Mouse (Mus musculus) lung, adult 2 months (tissue): ENCODE results near the gene Dqx1. TPM values are rescaled to one million over a fixed set of nuclear protein-coding genes. Genes with fewer than 3 reads are reported as not detected.

ENCODE experiments used
- DNase-seq: peaks from one replicate; pipeline ENCODE4 v3.0.0; 2022
- H3K4me1 ChIP-seq: fragments of 200-500 bp; 2 replicates; pipeline ENCODE4 v1.6.1; 2011; ENCODE audit warnings: low read length; ENCODE audit not compliant: control insufficient read depth, insufficient read depth
- H3K4me3 ChIP-seq: fragments of 200-500 bp; replicated peaks from 2 replicates; pipeline ENCODE3; 2011; ENCODE audit warnings: low read depth, mild to moderate bottlenecking, control low read depth, low read length; ENCODE audit errors: extremely low read depth
- CTCF ChIP-seq: fragments of 200-500 bp; IDR thresholded peaks from 2 replicates; pipeline ENCODE4 v1.5.1; 2011; ENCODE audit warnings: mild to moderate bottlenecking, low read length, control low read depth; ENCODE audit not compliant: insufficient read depth
- POLR2A ChIP-seq: fragments of 200-500 bp; IDR thresholded peaks from 2 replicates; pipeline ENCODE4 v1.6.1; 2011; ENCODE audit warnings: low read depth, mild to moderate bottlenecking, control low read depth, low read length, borderline replicate concordance; ENCODE audit errors: extremely low read depth
- WGBS: fragments of 180-500 bp; shearing (Covaris S2); methylation state at CpG from one replicate; pipeline ENCODE4 v1.1.7; 2018; 5-methylcytosine and 5-hydroxymethylcytosine counted together
- polyA plus RNA-seq: library from polyadenylated mRNA; depleted of rRNA; stranded (reverse); fragments of >200 nt; gene quantifications from 2 replicates; pipeline ENCODE4 v1.2.3, GENCODE M21; 2012

The Dqx1 gene
- polyA plus RNA-seq, 1 experiment: 4.3 TPM

DNA sequence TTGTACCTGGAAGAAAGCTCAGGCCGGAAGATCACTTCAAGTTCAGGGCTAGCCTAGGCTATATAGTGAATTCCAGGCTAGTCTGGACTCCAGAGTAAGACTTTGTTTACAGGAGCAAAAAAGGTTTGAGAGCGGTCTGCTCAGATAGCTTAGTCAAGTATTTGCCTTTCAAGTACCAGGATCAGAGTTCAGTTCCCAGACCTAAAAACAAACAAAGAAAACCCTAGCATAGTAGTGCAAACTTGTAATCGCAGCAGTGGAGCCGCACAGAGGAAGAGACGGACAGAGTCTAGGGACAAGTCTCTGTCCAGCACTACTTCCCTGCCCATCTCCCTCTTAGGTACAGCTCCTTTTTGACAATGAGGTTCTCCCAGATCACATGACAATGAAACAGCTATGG lies 22.6 kb downstream of the Dqx1 start:
- no peak for TF ChIP-seq CTCF
- no peak for TF ChIP-seq POLR2A
- no peak for DNase-seq
- WGBS: 92% methylated on average over 5 of the region's 5 CpGs
- H3K4me3 ChIP-seq: no peak overlapping the region
- peaks cover 6% of the 10 kb centered on the region for H3K4me1 ChIP-seq

DNA sequence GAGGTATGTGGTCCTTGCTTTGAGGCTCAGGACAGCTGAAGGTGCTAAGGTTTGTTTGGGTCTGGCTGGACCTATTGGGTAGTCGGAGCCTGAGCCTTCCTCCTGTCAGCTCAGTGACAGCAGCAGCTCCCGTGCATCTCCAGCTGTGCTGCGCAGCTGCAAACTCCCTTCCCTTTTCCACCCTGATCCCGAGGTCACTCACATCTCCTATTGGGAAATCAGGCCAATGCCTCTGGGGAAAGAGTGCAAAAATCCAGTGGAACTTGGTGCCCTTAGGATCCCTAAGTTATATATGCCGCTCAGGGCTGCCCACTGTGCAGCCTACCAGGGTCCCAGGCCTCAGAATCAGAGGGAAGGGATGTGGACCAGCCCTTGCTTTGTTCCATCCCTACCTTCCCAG lies 25.9 kb downstream of the Dqx1 start:
- Histone ChIP-seq H3K4me3 (no peak overlapping the region), H3K4me1 (peaks cover 6% of the 10 kb centered on the region)
- DNase-seq: no peak
- 38% methylated on average over 5 of the region's 5 CpGs for WGBS
- TF ChIP-seq POLR2A: no peak

DNA sequence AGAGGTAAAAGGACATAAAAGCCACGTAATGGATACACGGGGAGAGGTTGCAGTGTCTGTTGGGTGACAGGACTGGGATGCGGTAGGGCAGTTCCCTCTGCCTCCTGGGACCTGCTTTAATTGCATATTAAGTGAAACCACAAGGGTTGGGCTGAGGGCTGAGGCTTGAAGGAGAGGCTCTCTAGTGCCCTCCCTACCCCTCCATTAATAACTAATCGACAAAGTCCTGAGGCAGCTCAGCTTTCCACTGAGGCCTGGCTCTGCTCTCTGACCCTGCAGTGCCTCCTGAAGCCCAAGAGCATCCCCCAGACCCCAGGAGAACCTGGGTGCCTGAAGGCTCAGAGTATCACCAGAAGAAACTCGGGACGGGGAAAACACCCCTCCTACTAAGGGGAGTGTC lies 26.8 kb downstream of the Dqx1 start:
- DNase-seq: no peak
- TF ChIP-seq POLR2A (no peak), CTCF (no peak)
- Histone ChIP-seq H3K4me3 (no peak overlapping the region), H3K4me1 (peaks cover 2% of the 10 kb centered on the region; the same call in 1 of the 2 replicates)
- 22% methylated on average over 6 of the region's 6 CpGs for WGBS

DNA sequence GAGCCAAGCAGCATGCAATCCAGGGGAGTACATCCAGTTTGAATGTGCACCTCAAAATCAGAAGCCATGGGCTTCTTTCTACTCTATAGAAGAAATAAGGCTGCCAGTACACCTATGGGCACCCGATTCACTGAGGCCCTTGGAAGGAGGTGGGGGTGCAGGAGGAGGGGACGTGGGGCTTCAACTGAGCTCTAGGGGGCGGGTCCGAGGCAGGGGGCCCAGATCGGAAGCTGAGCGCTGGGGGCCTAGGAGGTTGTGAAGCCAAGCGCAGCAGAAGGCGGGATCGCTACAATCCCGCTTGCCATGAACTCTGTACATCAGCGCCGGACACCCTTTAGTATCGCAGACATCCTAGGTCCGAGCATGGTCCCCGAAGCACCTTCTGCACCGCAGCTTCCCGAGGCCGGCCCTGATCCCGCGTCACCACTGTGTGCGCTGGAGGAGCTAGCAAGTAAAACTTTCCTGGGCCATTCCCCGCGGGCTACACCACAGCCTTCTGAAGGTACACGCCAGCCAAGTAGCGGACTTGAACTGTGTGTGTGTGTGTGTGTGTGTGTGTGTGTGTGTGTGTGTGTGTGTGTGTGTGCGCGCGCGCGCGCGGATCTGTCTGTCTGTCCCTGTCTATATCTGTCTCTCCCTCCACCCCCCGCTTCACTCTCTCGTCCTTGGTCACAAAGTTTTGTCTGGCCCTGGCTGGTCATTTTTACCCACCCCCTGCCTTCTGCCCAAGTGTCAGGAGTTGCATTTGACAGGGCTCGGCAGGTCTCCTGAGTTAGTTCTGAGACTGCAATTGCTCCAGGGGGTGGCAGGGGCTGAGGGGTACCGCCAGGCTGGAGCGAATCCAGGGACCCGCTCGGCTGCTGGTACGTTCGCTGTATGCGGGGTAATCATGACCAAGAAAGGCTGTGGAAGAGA lies 28.7 kb downstream of the Dqx1 start, which contains the start of gene Lbx2:
TSS of gene Lbx2 (plus strand) at position 247 of the 915 bp plus-strand sequence.
- no peak for DNase-seq
- 14% methylated on average over 42 of the region's 42 CpGs for WGBS
- peaks cover 2% of the 10 kb centered on the region; the same call in 1 of the 2 replicates for H3K4me1 ChIP-seq
- TF ChIP-seq CTCF (no peak), POLR2A (no peak)
- peak within 1 kb of the TSS; percentile 59 for H3K4me3 ChIP-seq

DNA sequence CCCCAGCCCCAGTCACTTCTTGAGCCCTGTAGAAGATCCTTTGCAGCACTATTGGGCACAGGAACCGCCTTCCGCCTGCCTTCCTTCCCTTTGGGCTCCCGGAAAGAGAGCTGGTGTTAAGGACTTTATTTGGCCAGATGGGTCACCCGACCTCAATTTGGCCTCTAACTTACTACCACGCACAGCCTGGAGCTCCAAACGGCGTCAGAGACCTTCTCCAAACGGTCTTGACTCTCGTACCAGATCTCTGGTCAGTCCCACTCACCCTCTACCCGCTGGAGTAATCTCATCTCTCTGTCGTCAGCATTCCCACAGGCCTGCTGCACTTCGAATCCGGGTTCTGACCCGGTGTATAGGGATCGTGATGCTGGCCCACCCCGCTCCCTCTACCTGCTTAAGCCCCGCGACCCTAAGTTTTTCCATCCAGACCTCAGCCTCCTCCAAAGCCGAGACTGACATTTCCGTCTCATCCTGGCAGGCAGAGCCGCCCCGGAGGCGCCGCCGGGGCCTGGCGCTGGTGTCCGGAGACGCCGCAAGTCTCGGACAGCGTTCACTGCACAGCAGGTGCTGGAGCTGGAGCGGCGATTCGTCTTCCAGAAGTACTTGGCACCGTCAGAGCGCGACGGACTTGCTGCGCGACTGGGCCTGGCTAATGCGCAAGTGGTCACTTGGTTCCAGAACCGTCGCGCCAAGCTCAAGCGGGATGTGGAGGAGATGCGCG lies 29.7 kb downstream of the Dqx1 start:
- peak; percentile 28 for DNase-seq
- TF ChIP-seq POLR2A (no peak; the same call in 1 of the 2 replicates), CTCF (no peak)
- 4% methylated on average over 47 of the region's 47 CpGs for WGBS
- H3K4me3 ChIP-seq: peak overlapping the region; percentile 59
- peaks cover 2% of the 10 kb centered on the region; the same call in 1 of the 2 replicates for H3K4me1 ChIP-seq

DNA sequence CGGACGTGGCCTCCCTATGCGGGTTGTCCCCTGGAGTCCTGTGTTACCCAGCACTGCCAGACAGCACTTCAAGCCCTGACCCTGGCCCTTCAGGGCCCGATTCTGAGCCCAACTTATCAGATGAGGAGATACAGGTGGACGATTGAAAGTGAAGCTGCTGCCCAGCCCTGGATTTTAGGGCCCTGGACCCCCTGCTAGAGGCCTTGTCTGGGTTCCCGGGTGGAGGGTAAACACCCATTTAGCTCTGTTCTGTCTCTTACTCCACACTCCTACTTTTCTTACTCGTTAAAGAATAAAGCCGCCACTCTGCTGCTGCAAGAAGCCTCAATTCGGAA lies 30.2 kb downstream of the Dqx1 start:
- Histone ChIP-seq H3K4me3 (peak overlapping the region; percentile 59), H3K4me1 (peaks cover 6% of the 10 kb centered on the region; the same call in 1 of the 2 replicates)
- 21% methylated on average over 9 of the region's 9 CpGs for WGBS
- DNase-seq: no peak
- TF ChIP-seq CTCF (no peak), POLR2A (no peak)

DNA sequence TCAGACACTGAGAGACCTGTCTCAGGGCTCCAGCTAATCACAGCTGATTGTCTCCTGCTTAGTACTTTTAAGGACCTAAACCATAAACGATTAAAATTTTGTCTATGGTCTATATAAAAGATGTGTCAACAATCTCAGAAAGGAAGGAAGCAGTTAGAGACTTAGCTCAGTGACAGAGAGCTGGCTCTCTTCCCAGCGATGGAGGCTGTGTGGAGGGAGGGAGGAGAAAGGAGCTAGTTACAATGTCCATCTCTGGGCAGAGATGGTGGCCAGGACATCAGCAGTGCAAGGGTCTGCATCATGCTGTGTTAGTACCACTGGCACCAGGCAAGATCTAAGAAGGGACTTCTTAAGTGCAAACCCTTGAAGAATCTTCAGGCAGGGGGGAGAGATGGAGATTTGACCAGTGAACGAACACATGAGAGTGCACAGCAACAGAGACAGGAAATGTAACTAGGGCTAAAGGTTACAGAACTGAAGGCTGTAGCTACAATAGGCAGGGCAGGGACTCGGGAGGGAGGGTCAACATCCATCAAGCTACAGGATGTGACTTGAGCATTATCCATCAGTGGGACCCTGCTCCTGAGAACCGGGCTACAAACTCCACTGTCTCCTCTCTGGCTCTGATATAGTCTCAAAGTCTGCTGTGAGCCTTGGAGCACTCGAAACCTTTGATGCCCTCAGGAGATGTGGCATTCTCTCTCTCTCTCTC lies 34.9 kb downstream of the Dqx1 start:
- Histone ChIP-seq H3K4me1 (peaks cover 3% of the 10 kb centered on the region; the same call in 1 of the 2 replicates), H3K4me3 (no peak overlapping the region)
- no peak for DNase-seq
- WGBS: 13% methylated on average over 6 of the region's 6 CpGs
- TF ChIP-seq POLR2A (no peak), CTCF (no peak)

DNA sequence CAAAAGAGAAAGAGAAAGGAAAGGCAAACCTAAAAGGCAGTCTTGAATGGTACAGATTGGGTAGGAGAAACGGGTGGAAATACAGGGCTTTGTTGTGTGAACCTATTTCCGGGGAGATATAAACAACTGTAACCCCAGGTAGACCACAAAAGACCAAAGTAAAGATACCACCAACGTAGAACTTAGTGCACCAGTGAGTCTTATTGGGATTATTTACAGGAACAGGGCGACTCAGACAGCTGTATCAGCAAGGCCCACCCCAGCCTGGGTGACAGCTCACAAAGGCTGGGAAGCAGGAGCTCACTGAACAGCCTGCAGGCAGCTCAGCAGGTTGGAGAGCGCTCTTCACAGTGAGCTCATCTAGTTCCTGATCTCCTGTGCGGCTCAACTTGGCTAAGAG lies 38.3 kb downstream of the Dqx1 start:
- no peak overlapping the region for H3K4me3 ChIP-seq
- H3K4me1 ChIP-seq: peaks cover 3% of the 10 kb centered on the region; the same call in 1 of the 2 replicates
- DNase-seq: no peak
- WGBS: 48% methylated on average over 6 of the region's 6 CpGs
- TF ChIP-seq CTCF: no peak
- TF ChIP-seq POLR2A: no peak

DNA sequence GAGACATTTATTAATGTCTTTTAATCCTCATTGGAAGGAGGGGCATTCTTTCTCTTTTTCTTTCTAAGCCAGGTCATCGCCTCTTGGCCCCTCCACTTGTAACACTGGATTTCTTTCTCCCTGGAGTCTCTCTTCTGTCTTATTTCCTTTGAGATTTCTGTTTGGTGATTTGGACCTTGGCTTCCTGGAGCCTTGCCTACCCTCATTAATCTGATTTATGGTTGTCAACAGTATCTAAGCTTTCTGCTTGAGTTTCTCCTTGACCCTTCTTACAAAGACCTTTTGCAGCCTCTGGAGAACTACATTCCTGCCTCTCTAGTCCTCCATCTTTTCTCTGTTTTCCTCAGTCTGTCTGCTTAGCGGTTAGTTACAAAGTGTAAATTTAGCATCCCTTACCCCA lies 40.8 kb downstream of the Dqx1 start:
- DNase-seq: no peak
- H3K4me3 ChIP-seq: no peak overlapping the region
- TF ChIP-seq CTCF: no peak
- no peak for TF ChIP-seq POLR2A
- peaks cover 6% of the 10 kb centered on the region for H3K4me1 ChIP-seq
- 55% methylated on average over 2 of the region's 2 CpGs for WGBS
